Mouse (Mus musculus): Measurements from ENCODE around the gene Fzd2. TPM values are rescaled to one million over a fixed set of nuclear protein-coding genes. Genes with fewer than 3 reads are reported as not detected.
"Not testable (repeated sequence)": the region's sequence is repeated elsewhere in the genome, so short reads cannot be mapped to it uniquely, and the experiment has no call there.

Fzd2 gene
- 29.5 and 31.7 TPM in 2 replicates for polyA plus RNA-seq (2014; fragmentation: Nextera tagmentation; extraction: Ambion mirVana)

DNA sequence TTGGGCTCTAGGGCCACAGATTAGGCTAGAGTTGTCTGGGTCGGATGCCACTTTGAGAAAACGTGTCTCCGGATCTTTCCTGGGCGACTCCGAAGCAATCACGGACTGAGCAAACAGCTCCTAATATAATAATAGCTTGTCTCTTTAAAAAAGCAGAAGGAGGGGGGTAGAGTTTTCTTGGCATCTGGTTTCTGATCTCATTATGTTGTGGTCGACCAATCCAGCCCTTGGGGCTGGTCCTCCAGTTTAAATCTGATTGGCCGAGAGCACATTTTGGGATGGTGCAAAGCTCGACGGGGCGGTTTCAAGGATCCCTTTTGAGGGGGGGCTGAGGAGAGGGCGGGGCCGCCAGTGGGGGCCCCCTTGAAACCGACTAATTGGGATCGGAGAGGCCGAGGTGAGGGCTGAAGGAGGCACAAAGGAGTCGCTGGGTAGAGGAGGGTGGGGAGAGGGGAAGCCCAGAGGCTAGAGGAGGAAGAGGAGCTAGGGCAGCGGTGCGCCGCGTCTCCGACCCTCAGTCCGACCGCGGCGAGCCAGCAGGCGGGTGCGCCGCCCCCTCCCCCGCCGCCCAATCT lies at the start of gene Fzd2:
Gene Fzd2, plus strand, starts transcription at position 387 of the 575 bp plus-strand sequence.
- Histone ChIP-seq H3K9me3 (ENCODE audit: control insufficient read depth, low read length) (no peaks in the 10 kb centered on the region), H3K4me3 (ENCODE audit: low read depth, low read length) (peak within 1 kb of the TSS; percentile 87), H3K4me2 (replicated peaks; ENCODE audit: low read depth, low read length) (peak within 1 kb of the TSS; percentile 78), H3K4me1 (replicated peaks; ENCODE audit: control insufficient read depth, insufficient read depth, low read length) (peaks cover 15% of the 10 kb centered on the region), H3K27ac (ENCODE audit: low read depth, low read length) (peak within 1 kb of the TSS; percentile 99), H3K27me3 (ENCODE audit: control insufficient read depth, insufficient read depth, low read length) (no peaks in the 10 kb centered on the region), H3K36me3 (ENCODE audit: control insufficient read depth, insufficient read depth, low read length) (no peaks in the 10 kb centered on the region), H3K9ac (ENCODE audit: low read depth, low read length) (peak within 1 kb of the TSS; percentile 96)
- DNase-seq (ENCODE audit: low spot score) (peak; percentile 98), ATAC-seq (ENCODE audit: low FRiP score) (peak; percentile 93)
- WGBS: under 1% methylated on average over 26 of the region's 31 CpGs

DNA sequence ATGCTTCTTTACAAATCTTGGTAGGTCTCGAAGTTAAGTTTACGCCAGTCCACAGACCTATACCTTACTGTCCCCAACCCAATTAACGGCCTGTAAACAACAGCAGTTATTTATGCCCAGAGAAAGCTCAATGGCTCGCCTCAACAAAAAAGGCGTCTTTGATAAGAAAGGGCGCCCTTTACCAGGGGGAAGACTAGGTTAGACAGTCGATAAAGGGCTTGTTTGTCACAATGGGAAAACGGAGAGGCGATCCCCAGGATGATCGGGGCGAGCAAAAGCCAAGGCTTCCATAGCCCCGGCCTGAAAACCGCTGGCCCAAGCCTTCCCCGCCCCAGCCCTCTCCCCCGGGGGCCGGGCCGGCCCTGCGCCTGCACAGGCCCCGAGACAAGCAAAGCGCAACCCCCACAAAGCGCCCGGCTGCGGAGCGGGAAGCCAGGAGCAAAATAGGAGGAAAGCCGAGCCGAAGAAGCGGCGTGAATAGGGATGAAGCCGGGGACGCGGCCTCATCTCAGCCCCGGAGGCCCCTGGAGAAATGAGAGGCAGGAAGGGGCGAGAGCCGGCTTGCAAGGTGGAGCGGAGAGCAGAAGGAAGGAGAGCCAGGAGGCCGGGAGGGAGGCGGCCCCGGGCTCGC lies 48.7 kb upstream of the Fzd2 start:
- ATAC-seq (ENCODE audit: low FRiP score) (peak; percentile 75), DNase-seq (ENCODE audit: low spot score) (no peak)

DNA sequence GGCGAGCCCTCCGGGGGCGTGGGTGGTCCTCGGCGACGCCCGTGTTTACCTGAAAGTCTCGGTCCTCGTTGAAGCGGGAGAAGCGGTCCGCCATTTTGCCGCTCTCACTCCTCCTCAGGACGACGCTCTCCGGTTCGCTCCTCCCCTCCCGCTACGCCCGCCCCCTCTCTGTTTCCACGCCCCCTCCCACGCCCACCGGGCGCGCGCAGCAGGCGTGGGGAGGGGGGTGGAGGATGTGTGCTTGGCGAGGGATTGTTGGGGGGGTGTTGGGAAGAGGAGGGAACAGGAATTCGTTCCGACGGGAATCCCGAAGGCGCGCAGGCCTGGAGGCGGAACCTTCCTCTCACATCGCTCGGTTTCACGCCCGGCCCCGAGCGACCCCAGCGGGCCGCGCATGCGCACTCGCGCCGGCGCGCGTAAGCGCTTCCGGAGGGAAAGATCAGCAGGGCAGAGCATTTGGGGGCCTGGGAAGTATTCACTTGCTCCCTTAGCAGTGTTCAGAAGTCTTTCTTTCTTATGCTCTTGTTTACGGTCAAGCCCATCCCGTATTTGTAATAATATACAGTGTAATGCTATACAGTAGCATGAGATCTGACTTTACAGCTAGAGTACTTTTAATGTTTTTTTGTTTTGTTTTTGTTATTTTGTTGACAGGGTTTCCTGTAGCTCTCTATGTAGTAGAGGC lies 48.0 kb upstream of the Fzd2 start, which contains the start of gene Gpatch8:
Gene Gpatch8, minus strand, starts transcription at position 362 of the 685 bp plus-strand sequence.
- Histone ChIP-seq H3K9me3 (ENCODE audit: control insufficient read depth, low read length) (no peaks in the 10 kb centered on the region), H3K4me1 (replicated peaks; ENCODE audit: control insufficient read depth, insufficient read depth, low read length) (peaks cover 4% of the 10 kb centered on the region; the same call in 1 of the 2 replicates), H3K36me3 (ENCODE audit: control insufficient read depth, insufficient read depth, low read length) (no peaks in the 10 kb centered on the region), H3K4me3 (ENCODE audit: low read depth, low read length) (peak within 1 kb of the TSS; percentile 99), H3K9ac (ENCODE audit: low read depth, low read length) (peak within 1 kb of the TSS; percentile 96), H3K27ac (ENCODE audit: low read depth, low read length) (peak within 1 kb of the TSS; percentile 98), H3K4me2 (replicated peaks; ENCODE audit: low read depth, low read length) (peak within 1 kb of the TSS; percentile 73), H3K27me3 (ENCODE audit: control insufficient read depth, insufficient read depth, low read length) (no peaks in the 10 kb centered on the region)
- WGBS: under 1% methylated on average over 39 of the region's 55 CpGs
- ATAC-seq (ENCODE audit: low FRiP score): peak; percentile 96
- peak; percentile 97 for DNase-seq (ENCODE audit: low spot score)

More for the DNA sequence above, 48.7 kb upstream of the Fzd2 start:
- Histone ChIP-seq H3K4me3 (ENCODE audit: low read depth, low read length) (peak overlapping the region; percentile 99), H3K27ac (ENCODE audit: low read depth, low read length) (peak overlapping the region; percentile 98), H3K4me1 (replicated peaks; ENCODE audit: control insufficient read depth, insufficient read depth, low read length) (peaks cover 4% of the 10 kb centered on the region; the same call in 1 of the 2 replicates), H3K36me3 (ENCODE audit: control insufficient read depth, insufficient read depth, low read length) (no peaks in the 10 kb centered on the region), H3K9me3 (ENCODE audit: control insufficient read depth, low read length) (no peaks in the 10 kb centered on the region), H3K9ac (ENCODE audit: low read depth, low read length) (peak overlapping the region; percentile 96), H3K27me3 (ENCODE audit: control insufficient read depth, insufficient read depth, low read length) (no peaks in the 10 kb centered on the region), H3K4me2 (replicated peaks; ENCODE audit: low read depth, low read length) (peak overlapping the region; percentile 73)
- under 1% methylated on average over 39 of the region's 39 CpGs for WGBS

DNA sequence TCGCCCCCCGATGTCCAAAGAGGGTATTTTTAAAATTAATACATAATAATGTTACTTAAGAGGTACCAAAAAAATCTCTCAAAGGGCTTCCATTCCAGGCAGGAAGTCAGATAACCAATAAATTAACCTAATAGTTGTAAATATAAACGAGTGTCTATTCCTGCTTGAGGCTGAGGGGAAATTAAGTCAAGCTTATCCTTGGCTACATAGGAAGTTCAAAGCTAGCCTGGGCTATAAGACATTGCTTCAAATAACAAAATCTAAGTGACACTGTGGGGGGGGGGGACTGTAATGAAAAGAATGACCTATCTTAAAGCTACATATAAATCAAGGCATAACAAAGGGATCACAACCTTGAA lies 47.5 kb upstream of the Fzd2 start:
- H3K9ac ChIP-seq (ENCODE audit: low read depth, low read length): 0 out of 2 replicates have a peak overlapping the region, but pooled peaks have one; percentile 96
- H3K4me2 ChIP-seq (replicated peaks; ENCODE audit: low read depth, low read length): 0 out of 2 replicates have a peak overlapping the region, but pooled peaks have one; percentile 17
- peaks cover 4% of the 10 kb centered on the region; the same call in 1 of the 2 replicates for H3K4me1 ChIP-seq (replicated peaks; ENCODE audit: control insufficient read depth, insufficient read depth, low read length)
- H3K27me3 ChIP-seq (ENCODE audit: control insufficient read depth, insufficient read depth, low read length): no peaks in the 10 kb centered on the region
- no peak overlapping the region for H3K27ac ChIP-seq (ENCODE audit: low read depth, low read length)
- DNase-seq (ENCODE audit: low spot score) (no peak), ATAC-seq (ENCODE audit: low FRiP score) (no peak)
- H3K9me3 ChIP-seq (ENCODE audit: control insufficient read depth, low read length): no peaks in the 10 kb centered on the region
- no peaks in the 10 kb centered on the region for H3K36me3 ChIP-seq (ENCODE audit: control insufficient read depth, insufficient read depth, low read length)
- WGBS: 19% methylated on average over 3 of the region's 3 CpGs
- H3K4me3 ChIP-seq (ENCODE audit: low read depth, low read length): peak overlapping the region; percentile 99

DNA sequence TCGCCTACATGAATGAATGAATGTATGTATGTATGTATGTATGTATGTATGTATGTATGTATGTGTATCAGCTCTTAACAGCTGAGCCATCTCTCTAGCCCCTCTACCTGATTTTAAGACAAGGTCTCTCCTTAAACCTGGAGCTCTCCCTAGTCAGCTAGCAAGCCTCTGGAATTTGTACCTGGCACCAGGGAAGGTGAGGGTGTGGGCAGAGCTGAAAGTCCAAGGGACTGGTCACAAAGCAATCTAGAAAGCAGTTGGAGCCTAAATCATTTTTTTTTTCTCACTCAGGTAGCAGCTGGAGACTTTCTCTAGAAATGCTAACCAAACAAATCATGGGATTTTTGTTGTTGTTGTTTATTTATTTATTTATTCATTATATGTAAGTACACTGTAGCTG lies 46.8 kb upstream of the Fzd2 start:
- Histone ChIP-seq H3K4me2 (replicated peaks; ENCODE audit: low read depth, low read length) (no peak overlapping the region), H3K27ac (ENCODE audit: low read depth, low read length) (0 out of 2 replicates have a peak overlapping the region, but pooled peaks have one; percentile 20), H3K4me3 (ENCODE audit: low read depth, low read length) (no peak overlapping the region), H3K4me1 (replicated peaks; ENCODE audit: control insufficient read depth, insufficient read depth, low read length) (peaks cover 4% of the 10 kb centered on the region; the same call in 1 of the 2 replicates), H3K9ac (ENCODE audit: low read depth, low read length) (no peak overlapping the region), H3K9me3 (ENCODE audit: control insufficient read depth, low read length) (no peaks in the 10 kb centered on the region), H3K27me3 (ENCODE audit: control insufficient read depth, insufficient read depth, low read length) (no peaks in the 10 kb centered on the region), H3K36me3 (ENCODE audit: control insufficient read depth, insufficient read depth, low read length) (no peaks in the 10 kb centered on the region)
- WGBS: 95% methylated on average over 1 of the region's 1 CpGs
- ATAC-seq (ENCODE audit: low FRiP score) (no peak), DNase-seq (ENCODE audit: low spot score) (no peak)

DNA sequence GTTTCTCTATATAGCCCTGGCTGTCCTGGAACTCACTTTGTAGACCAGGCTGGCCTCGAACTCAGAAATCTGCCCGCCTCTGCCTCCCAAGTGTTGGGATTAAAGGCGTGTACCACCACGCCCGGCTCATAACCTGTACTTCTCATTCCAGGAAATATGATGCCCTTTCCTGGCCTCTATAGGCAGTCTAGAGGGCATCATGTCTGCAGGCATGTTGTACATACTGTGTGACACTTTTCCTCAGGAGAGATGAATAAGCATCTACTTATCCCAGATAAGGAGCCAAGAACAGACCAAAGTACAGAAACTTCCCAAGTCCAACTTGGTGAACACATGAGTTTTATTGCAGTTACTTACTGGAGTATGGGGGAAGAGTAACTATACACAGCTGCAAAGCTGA lies 45.5 kb upstream of the Fzd2 start:
- Histone ChIP-seq H3K9ac (ENCODE audit: low read depth, low read length) (no peak overlapping the region), H3K4me1 (replicated peaks; ENCODE audit: control insufficient read depth, insufficient read depth, low read length) (peaks cover 4% of the 10 kb centered on the region; the same call in 1 of the 2 replicates), H3K27ac (ENCODE audit: low read depth, low read length) (no peak overlapping the region), H3K4me3 (ENCODE audit: low read depth, low read length) (no peak overlapping the region), H3K9me3 (ENCODE audit: control insufficient read depth, low read length) (no peaks in the 10 kb centered on the region), H3K4me2 (replicated peaks; ENCODE audit: low read depth, low read length) (no peak overlapping the region), H3K27me3 (ENCODE audit: control insufficient read depth, insufficient read depth, low read length) (no peaks in the 10 kb centered on the region), H3K36me3 (ENCODE audit: control insufficient read depth, insufficient read depth, low read length) (no peaks in the 10 kb centered on the region)
- no peak for ATAC-seq (ENCODE audit: low FRiP score)
- WGBS: 89% methylated on average over 4 of the region's 5 CpGs
- DNase-seq (ENCODE audit: low spot score): no peak

DNA sequence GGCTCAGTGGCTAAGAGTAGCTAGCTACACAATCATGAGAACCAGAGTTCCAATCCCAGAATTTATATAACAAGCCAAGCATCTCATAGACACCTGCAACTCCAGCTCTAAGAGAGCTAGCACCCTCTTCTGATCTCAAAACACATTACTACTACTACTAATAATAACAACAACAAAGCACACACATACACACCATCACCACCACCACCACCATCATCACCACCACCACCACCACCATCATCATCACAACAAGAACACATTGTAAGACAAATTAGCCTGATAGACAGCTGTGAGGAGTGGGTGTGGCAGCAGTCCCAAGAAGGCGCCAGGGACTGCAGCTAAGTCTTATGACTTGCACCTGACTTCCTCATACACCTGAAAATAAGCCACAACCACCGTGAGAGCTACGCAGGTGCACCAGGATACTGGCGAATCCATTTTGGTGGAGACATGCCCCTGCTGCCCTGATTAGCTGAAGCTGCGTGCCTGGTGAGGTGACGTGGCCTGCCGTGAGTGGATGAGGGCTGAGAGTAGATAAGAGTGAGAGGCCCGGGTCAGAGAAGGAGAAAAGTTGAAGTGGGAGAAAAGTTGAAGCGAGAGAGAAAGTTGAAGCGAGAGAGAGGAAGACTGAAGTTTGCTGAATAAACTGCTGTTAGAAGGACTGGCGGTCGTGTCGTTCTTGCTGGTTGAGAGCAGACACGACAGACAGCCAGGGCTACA lies 39.1 kb upstream of the Fzd2 start:
- H3K36me3 ChIP-seq (ENCODE audit: control insufficient read depth, insufficient read depth, low read length); DNase-seq (ENCODE audit: low spot score); H3K27ac ChIP-seq (ENCODE audit: low read depth, low read length); H3K4me1 ChIP-seq (replicated peaks; ENCODE audit: control insufficient read depth, insufficient read depth, low read length); ATAC-seq (ENCODE audit: low FRiP score); H3K4me2 ChIP-seq (replicated peaks; ENCODE audit: low read depth, low read length); H3K4me3 ChIP-seq (ENCODE audit: low read depth, low read length); H3K27me3 ChIP-seq (ENCODE audit: control insufficient read depth, insufficient read depth, low read length); H3K9ac ChIP-seq (ENCODE audit: low read depth, low read length); H3K9me3 ChIP-seq (ENCODE audit: control insufficient read depth, low read length): not testable (repeated sequence)
- 85% methylated on average over 14 of the region's 14 CpGs for WGBS

DNA sequence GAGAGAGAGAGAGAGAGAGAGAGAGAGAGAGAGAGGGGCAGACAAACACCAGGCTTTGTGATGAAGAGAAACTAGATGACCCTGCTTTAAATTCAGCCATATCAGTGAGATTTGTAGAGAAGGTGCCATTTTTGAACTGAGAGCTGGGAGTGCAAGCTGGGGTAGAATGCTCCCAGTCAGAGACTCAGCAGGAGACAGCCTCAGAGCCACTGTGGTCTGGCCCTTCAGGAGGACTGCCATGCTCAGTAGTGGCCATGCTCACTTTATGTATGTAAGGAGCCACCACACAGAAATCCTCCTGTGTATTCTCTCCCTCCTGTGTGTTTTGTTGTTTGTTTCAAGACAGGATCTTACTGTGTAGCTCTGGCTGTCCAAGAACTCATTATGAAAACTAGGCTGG lies 38.5 kb upstream of the Fzd2 start:
- H3K9me3 ChIP-seq (ENCODE audit: control insufficient read depth, low read length): no peaks in the 10 kb centered on the region
- no peak for ATAC-seq (ENCODE audit: low FRiP score)
- no peaks in the 10 kb centered on the region for H3K36me3 ChIP-seq (ENCODE audit: control insufficient read depth, insufficient read depth, low read length)
- no peak overlapping the region for H3K4me3 ChIP-seq (ENCODE audit: low read depth, low read length)
- no peak overlapping the region for H3K9ac ChIP-seq (ENCODE audit: low read depth, low read length)
- H3K4me1 ChIP-seq (replicated peaks; ENCODE audit: control insufficient read depth, insufficient read depth, low read length): no peaks in the 10 kb centered on the region
- H3K4me2 ChIP-seq (replicated peaks; ENCODE audit: low read depth, low read length): no peak overlapping the region
- H3K27me3 ChIP-seq (ENCODE audit: control insufficient read depth, insufficient read depth, low read length): no peaks in the 10 kb centered on the region
- no peak for DNase-seq (ENCODE audit: low spot score)
- H3K27ac ChIP-seq (ENCODE audit: low read depth, low read length): no peak overlapping the region

Data from hindbrain, embryonic 11.5 days (tissue).